Mouse (Mus musculus): Measurements from ENCODE around the gene Adcy6.

Gene Adcy6

DNA sequence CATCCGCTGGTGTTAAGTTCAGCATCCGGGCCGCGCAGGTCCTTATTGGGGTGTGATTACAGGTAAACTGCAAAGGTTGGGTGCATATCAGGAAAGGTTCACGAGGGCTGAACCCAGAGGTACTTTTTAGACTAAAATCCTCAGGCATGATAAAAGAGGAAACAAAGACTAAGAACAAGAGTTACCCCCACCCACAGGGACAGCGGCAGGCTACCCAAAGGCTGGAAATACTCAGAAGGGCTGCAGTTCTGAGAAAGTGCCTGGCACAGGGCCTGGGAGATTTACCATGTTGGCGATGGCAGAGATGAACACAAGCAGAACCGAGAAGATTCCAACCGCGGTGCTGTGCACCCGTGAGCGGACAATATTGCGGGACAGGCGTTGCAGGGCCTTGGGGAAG lies 13.3 kb downstream of the Adcy6 start:
- CTCF ChIA-PET, result interaction anchor here in 2 of 4 experiments (1.5 to 3.4 kb wide), 3 partner anchors 16 to 35 kb away, joined by 3 to 13 read pairs (median 8); partner anchors contain the start of gene Cacnb3 (in 1 of the 2)
- POLR2A ChIA-PET, result interaction anchor here in 2 of 4 experiments (1.1 to 3.4 kb wide), 5 partner anchors 9 to 28 kb away, joined by 4 to 20 read pairs (median 9); partner anchors contain the start of gene Adcy6 (in 1 of the 2)

DNA sequence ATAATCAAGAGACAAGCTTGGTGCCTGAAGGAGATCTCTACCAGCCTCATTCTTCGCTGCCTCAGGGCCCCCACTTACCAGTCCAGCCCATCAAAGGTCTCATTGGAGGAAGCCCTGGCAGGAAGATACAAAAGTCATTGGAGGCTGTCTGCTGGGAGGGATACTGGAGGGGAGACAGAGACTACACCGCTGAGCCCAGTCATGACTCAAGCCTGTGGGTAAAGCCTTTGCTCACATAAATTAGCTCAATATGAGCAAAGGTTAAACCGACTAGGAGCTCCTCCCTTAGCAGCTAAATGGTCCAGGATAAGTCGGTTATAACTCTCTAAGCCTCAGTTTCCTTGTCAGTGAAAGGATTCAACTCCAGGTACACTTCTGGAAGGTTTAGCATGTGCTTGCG lies 14.8 kb downstream of the Adcy6 start:
- POLR2A ChIA-PET, result interaction anchor here in 3 of 4 experiments (0.5 to 3.4 kb wide), 13 partner anchors 9 to 435 kb away, joined by 3 to 20 read pairs (median 5); partner anchors contain the start of genes Adcy6 (in 1 of the 3) and Tuba1c (in 1 of the 3)
- CTCF ChIA-PET, result interaction anchor here in 3 of 4 experiments (0.6 to 3.4 kb wide), 6 partner anchors 9 to 688 kb away, joined by 3 to 13 read pairs (median 6); partner anchors contain the start of gene Cacnb3 (in 1 of the 3)

GRCm38 (mm10) chr15:98594193-98594592 lies 15.7 kb downstream of the Adcy6 start:
- POLR2A ChIA-PET, result interaction anchor here (0.5 to 3.4 kb wide), 15 partner anchors 9 to 952 kb away, joined by 3 to 20 read pairs (median 3); partner anchors contain the start of gene Tuba1c (in 1 of the 4)
- CTCF ChIA-PET, result interaction anchor here in 3 of 4 experiments (0.6 to 3.4 kb wide), 10 partner anchors 9 to 481 kb away, joined by 3 to 13 read pairs (median 4); partner anchors contain the start of gene Cacnb3 (in 1 of the 3)

DNA sequence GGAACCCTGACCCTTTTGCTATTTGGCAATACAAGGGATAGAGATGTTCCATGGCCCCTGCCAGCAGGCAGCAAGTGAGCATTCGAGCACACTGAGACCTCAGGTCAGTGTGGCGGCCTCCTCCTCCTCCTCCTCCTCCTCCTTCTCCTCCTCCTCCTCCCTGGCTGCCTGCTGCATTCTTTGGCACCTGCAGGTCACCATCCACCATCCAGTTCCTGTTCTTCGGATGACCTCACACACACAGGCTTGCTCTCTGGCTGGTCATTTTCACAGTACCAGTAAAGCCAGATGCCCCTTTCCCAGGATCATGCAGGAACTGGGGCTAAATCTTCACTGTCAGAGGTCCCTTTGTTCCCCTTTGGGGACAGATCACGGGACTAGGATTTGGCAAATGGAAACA lies 18.5 kb downstream of the Adcy6 start:
- ChIA-PET CTCF (interaction anchor here in 1 of 4 experiments (1.1 to 1.7 kb wide), 5 partner anchors 8 to 40 kb away, joined by 3 to 8 read pairs (median 4); no protein-coding TSS in a partner anchor), POLR2A (interaction anchor here in 2 of 4 experiments (1.2 to 1.4 kb wide), 2 partner anchors 23 to 26 kb away, joined by 3 read pairs; no protein-coding TSS in a partner anchor)

DNA sequence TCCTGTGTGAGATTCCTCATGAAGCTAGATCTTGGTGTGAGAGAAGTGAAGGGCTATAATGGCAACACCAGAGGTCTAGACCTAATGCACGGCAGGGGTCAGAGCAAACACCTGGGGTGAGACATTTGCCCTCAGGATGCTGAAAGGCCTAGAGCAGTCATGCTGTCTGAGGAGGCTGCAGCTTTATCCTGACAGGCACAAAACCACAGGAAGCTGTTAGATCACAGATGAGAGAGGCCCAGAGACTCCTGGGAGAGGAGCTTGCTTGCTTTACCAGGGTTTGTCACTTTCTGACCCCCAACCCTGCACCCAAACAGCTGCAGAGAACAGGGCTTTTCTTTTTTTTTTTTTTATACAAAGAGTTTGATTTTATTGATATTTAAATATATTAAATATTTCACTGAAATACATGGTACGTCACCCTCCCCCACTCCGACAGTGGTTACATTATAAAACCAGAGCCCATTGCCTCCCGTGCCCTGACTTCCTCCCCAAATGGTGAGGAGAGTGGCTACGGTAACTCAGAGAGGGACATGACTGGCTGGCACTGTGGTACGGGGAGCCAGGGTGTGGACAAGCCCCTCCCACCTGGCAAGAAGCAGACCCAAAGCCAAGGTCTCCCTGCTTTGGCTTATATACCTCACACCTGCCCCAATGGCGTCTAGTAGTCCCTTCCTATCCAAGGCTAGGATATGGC lies 20.1 kb downstream of the Adcy6 start:
- CTCF ChIA-PET, result no interaction called here
- POLR2A ChIA-PET, result interaction anchor here in 2 of 4 experiments (0.5 to 2.1 kb wide), 4 partner anchors 10 to 91 kb away, joined by 3 to 6 read pairs (median 4); no protein-coding TSS in a partner anchor

- POLR2A ChIA-PET, result no interaction called here
- CTCF ChIA-PET, result interaction anchor here in 2 of 4 experiments (0.6 kb wide), 2 partner anchors 163 to 212 kb away, joined by 4 read pairs; no protein-coding TSS in a partner anchor
Observed at GRCm38 (mm10) chr15:98587751-98588150, 22.1 kb downstream of the Adcy6 start.

- CTCF ChIA-PET, result interaction anchor here (0.6 to 1.0 kb wide), 4 partner anchors 14 to 46 kb away, joined by 3 to 5 read pairs (median 4); no protein-coding TSS in a partner anchor
- POLR2A ChIA-PET, result interaction anchor here in 3 of 4 experiments (0.6 to 2.8 kb wide), 6 partner anchors 8 to 176 kb away, joined by 3 to 15 read pairs (median 3); no protein-coding TSS in a partner anchor
Observed at GRCm38 (mm10) chr15:98586141-98586540, 23.7 kb downstream of the Adcy6 start.

- CTCF ChIA-PET, result interaction anchor here (0.6 to 1.2 kb wide), 10 partner anchors 15 to 68 kb away, joined by 3 to 7 read pairs (median 3); no protein-coding TSS in a partner anchor
Observed at GRCm38 (mm10) chr15:98585421-98585820, 24.5 kb downstream of the Adcy6 start.

GRCm38 (mm10) chr15:98582996-98583395 lies 26.9 kb downstream of the Adcy6 start:
- POLR2A ChIA-PET, result interaction anchor here in 3 of 4 experiments (0.7 to 1.5 kb wide), 12 partner anchors 11 to 370 kb away, joined by 3 to 9 read pairs (median 3); partner anchors contain the start of gene Rnd1 (in 1 of the 3)
- CTCF ChIA-PET, result interaction anchor here in 3 of 4 experiments (0.6 to 1.8 kb wide), 7 partner anchors 9 to 117 kb away, joined by 3 to 12 read pairs (median 6); partner anchors contain the start of gene Cacnb3 (in 1 of the 3)

More at GRCm38 (mm10) chr15:98585421-98585820, 24.5 kb downstream of the Adcy6 start:
- POLR2A ChIA-PET, result interaction anchor here in 3 of 4 experiments (0.6 to 2.8 kb wide), 12 partner anchors 9 to 509 kb away, joined by 3 to 15 read pairs (median 3); no protein-coding TSS in a partner anchor

GRCm38 (mm10) chr15:98582410-98582809 lies 27.5 kb downstream of the Adcy6 start:
- POLR2A ChIA-PET, result interaction anchor here in 3 of 4 experiments (0.7 to 1.3 kb wide), 9 partner anchors 12 to 411 kb away, joined by 3 to 6 read pairs (median 3); no protein-coding TSS in a partner anchor
- CTCF ChIA-PET, result interaction anchor here in 3 of 4 experiments (0.7 to 1.8 kb wide), 8 partner anchors 12 to 118 kb away, joined by 3 to 12 read pairs (median 5); partner anchors contain the start of gene Cacnb3 (in 1 of the 3)

DNA sequence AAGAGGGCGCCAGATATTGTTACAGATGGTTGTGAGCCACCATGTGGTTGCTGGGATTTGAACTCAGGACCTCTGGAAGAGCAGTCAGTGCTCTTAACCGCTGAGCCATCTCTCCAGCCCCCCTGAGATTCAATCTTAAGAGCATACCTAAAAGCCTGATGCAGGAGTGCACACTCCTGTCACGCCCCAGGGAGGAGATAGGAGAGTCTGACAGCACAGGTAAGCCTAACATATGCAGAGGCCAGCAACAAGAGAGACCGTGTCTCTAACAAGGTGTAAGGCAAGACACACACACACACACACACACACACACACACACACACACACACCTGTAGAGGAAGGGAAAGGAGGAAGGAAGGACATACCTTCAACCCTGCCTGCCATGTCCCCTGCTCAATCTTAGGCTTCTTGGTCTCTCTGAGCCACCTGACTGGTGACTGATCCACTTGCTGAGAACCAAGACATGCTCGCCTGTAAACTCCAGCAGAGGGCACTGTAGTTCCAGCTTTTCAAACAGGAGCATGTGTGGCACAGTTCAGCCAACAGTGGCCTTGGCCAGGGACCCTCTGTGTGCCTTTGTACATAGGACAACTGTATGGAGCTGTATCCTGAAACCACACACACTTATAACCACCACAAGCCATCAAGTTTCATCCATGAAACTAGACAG lies 29.9 kb downstream of the Adcy6 start:
- CTCF ChIA-PET, result interaction anchor here (0.6 to 3.8 kb wide), 57 partner anchors 9 to 960 kb away, joined by 3 to 40 read pairs (median 4); partner anchors contain the start of genes Adcy6 (in 2 of the 4), Ccdc65 (in 2 of the 4), 4930415O20Rik (in 1 of the 4) and Ccnt1 (in 1 of the 4)
- POLR2A ChIA-PET, result interaction anchor here (0.6 to 2.7 kb wide), 16 partner anchors 10 to 432 kb away, joined by 3 to 13 read pairs (median 3); no protein-coding TSS in a partner anchor

- POLR2A ChIA-PET, result interaction anchor here in 3 of 4 experiments (0.6 to 2.7 kb wide), 9 partner anchors 11 to 431 kb away, joined by 3 to 13 read pairs (median 3); no protein-coding TSS in a partner anchor
- CTCF ChIA-PET, result interaction anchor here (0.5 to 3.8 kb wide), 41 partner anchors 11 to 960 kb away, joined by 3 to 40 read pairs (median 5); partner anchors contain the start of genes Ccdc65 (in 2 of the 4), Adcy6 (in 1 of the 4) and Prkag1 (in 1 of the 4)
Observed at GRCm38 (mm10) chr15:98579310-98579709, 30.6 kb downstream of the Adcy6 start.

DNA sequence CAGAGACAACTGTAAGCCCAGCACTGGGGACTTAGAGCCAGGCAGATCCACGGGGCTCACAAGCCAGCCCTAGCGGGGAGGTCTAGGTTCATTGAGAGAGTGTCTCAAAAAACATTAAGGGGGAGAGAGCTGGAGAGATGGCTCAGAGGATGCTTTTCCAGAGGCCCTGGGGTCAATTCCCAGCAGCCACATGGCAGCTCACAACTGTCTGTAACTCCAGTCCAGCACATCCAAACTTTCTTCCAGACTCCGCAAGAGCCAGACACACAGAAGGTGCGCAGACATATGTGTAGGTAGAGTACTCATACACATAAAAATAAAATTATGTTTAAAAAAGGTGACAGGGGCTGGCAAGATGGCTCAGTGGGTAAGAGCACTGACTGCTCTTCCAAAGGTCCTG lies 36.6 kb downstream of the Adcy6 start:
- ChIA-PET CTCF (interaction anchor here in 3 of 4 experiments (0.6 to 0.7 kb wide), 4 partner anchors 24 to 1299 kb away, joined by 3 to 5 read pairs (median 4); no protein-coding TSS in a partner anchor), POLR2A (interaction anchor here in 2 of 4 experiments (0.7 to 1.4 kb wide), 3 partner anchors 12 to 667 kb away, joined by 3 to 8 read pairs (median 3); no protein-coding TSS in a partner anchor)

DNA sequence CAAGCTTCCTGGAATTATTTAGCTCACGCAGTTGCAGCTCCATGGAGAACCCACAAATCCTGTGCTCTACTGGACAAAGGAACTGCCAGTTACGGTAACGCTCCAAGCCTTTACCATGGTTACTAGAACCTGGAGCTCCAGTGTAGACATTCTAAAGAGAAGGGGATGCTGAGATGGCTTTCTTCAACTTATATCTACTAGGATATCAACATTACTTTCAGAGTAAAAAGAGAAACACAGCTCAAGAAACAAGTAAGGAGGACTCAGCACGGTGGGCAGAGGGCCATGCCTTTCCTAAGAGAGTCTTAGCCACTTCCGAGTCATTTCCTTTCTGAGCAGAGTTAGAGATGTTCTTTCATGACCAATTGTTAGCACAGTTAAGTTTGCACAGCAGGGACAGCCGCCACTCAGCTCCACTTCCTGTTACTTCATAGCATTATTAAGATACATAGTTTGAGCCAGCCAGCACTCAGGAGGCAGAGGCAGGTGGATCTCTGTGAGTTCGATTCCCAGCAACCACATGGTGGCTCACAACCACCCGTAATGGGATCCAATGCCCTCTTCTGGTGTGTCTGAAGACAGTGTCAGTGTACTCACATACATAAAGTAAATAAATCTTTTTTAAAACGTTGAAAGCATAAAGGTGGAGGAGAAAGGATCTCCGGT lies 38.9 kb downstream of the Adcy6 start, which contains the start of the genes Ccnt1 and 4930415O20Rik:
TSS of gene Ccnt1 (minus strand) at position 51 of the 666 bp plus-strand sequence.
TSS of gene 4930415O20Rik (plus strand) at position 132 of the 666 bp plus-strand sequence.
- POLR2A ChIA-PET, result interaction anchor here in 2 of 4 experiments (0.5 to 3.8 kb wide), 17 partner anchors 13 to 1270 kb away, joined by 3 to 20 read pairs (median 3); partner anchors contain the start of genes Fkbp11 (in 1 of the 2) and Rnd1 (in 1 of the 2)
- CTCF ChIA-PET, result interaction anchor here in 3 of 4 experiments (0.8 to 1.2 kb wide), 3 partner anchors 10 to 52 kb away, joined by 3 read pairs; no protein-coding TSS in a partner anchor

DNA sequence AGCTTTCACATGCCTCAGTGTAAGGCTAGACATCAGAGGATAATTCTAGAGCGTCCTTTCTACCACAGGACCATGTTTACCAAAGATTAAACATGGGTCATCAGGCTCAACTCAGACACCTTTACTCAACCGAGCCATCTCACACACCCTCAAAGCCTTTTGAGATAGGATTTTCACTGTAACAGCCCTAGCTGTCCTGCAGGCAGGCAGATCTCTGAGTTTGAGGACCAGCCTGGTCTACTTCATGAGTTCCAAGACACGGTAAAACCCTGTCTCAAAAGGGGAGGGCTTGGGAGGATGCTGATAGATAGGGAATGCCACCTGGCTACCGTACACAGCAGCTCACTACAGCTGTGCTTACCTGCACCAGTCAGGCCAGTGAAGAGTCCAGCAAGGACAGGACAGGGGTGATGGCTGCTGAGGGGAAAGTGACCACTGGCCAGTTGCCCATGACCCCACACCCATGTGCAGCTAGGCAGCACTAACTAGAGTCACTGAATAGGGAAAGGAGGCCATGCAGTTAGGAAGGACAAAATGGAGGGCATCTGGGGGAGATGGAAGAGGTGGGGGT lies 40.0 kb downstream of the Adcy6 start:
- ChIA-PET CTCF (interaction anchor here in 2 of 4 experiments (0.6 to 1.1 kb wide), 3 partner anchors 53 to 240 kb away, joined by 3 read pairs; partner anchors contain the start of genes Cacnb3 (in 1 of the 2) and Ddn (in 1 of the 2)), POLR2A (interaction anchor here in 3 of 4 experiments (0.6 to 3.8 kb wide), 11 partner anchors 7 to 280 kb away, joined by 3 to 20 read pairs (median 4); partner anchors contain the start of genes Adcy6 (in 1 of the 3), Arf3 (in 1 of the 3) and Rnd1 (in 1 of the 3))

- CTCF ChIA-PET, result interaction anchor here in 2 of 4 experiments (0.9 to 1.6 kb wide), 5 partner anchors 11 to 63 kb away, joined by 3 to 8 read pairs (median 3); partner anchors contain the start of gene Cacnb3 (in 1 of the 2)
- POLR2A ChIA-PET, result interaction anchor here (0.6 to 3.8 kb wide), 38 partner anchors 8 to 384 kb away, joined by 3 to 20 read pairs (median 5); partner anchors contain the start of genes Arf3 (in 2 of the 4), Gm49450 (in 1 of the 4), Kansl2 (in 1 of the 4) and Prkag1 (in 1 of the 4)
Observed at GRCm38 (mm10) chr15:98569216-98569615, 40.7 kb downstream of the Adcy6 start.
